In genomic region chr1:88799789-88800188, GRCm38 (mm10) we compare ENCODE assay signal across 22 mouse cellular contexts.
DNase-seq lines count a peak whose midpoint lies in the region; ATAC-seq lines count a peak whose summit lies in the region.
"Had no signal": no experiment of that assay in that cellular context is flagged by ENCODE, and none has a peak within 500 bp of the region (broad histone marks: within the 10 kb centered on the region; RNA-seq: fewer than 3 reads in every experiment).

No protein-coding gene starts in this region.

- no peak for DNase-seq in heart, embryonic 10.5 days (ENCODE audit: low spot score)
- DNase-seq in heart, adult 8-10 months (ENCODE audit: low spot score) = no peak
- peak; percentile 67 for DNase-seq in retina, postnatal 1 day
- DNase-seq in retina, embryonic 14.5 days (ENCODE audit: low spot score) = no peak
- DNase-seq in embryonic facial prominence, embryonic 10.5 days (ENCODE audit: low spot score) = no peak
- no peak for DNase-seq in neural tube, embryonic 11.5 days (ENCODE audit: low spot score)
- no peak for DNase-seq in kidney, adult 8-10 months
- DNase-seq in frontal cortex, adult 2 months (ENCODE audit: extremely low spot score in 1 of 2, low spot score in 1 of 2) = no peak
- DNase-seq: adrenal gland, postnatal 36 days; cerebellum, adult 2 months; gastrocnemius, postnatal 14 days; left cerebral cortex, postnatal 4 days; lung, embryonic 14.5 days; right cerebral cortex, adult 18-20 months; thymus, postnatal 25 days had no signal

- H3K4me3 ChIP-seq in heart, embryonic 10.5 days = no peak overlapping the region
- H3K4me3 ChIP-seq in embryonic facial prominence, embryonic 10.5 days = no peak overlapping the region
- H3K4me3 ChIP-seq in neural tube, embryonic 11.5 days (ENCODE audit: low read depth, low read length) = no peak overlapping the region
- H3K4me3 ChIP-seq: embryonic facial prominence, embryonic 15.5 days; heart, embryonic 12.5 days; intestine, embryonic 15.5 days; stomach, embryonic 15.5 days had no signal

- no peak overlapping the region for H3K4me2 ChIP-seq in neural tube, embryonic 11.5 days (ENCODE audit: low read depth)
- H3K4me2 ChIP-seq: embryonic facial prominence, embryonic 15.5 days; heart, embryonic 12.5 days; intestine, embryonic 15.5 days; liver, embryonic 11.5 days; lung, embryonic 14.5 days; stomach, embryonic 15.5 days had no signal

- peaks cover 25% of the 10 kb centered on the region for H3K4me1 ChIP-seq in heart, embryonic 10.5 days
- H3K4me1 ChIP-seq in embryonic facial prominence, embryonic 10.5 days = peaks cover 34% of the 10 kb centered on the region
- 0 out of 2 replicates have a peak, but pooled peaks cover 2% of the 10 kb centered on the region for H3K4me1 ChIP-seq in neural tube, embryonic 11.5 days (ENCODE audit: control insufficient read depth, insufficient read depth, low read length)

- H3K27me3 ChIP-seq in heart, embryonic 10.5 days (ENCODE audit: insufficient read depth, poor library complexity, severe bottlenecking) = no peaks in the 10 kb centered on the region
- no peaks in the 10 kb centered on the region for H3K27me3 ChIP-seq in embryonic facial prominence, embryonic 10.5 days (replicated peaks; ENCODE audit: low read depth, poor library complexity, severe bottlenecking)
- no peaks in the 10 kb centered on the region for H3K27me3 ChIP-seq in neural tube, embryonic 11.5 days (ENCODE audit: control insufficient read depth, insufficient read depth, low read length)
- H3K27me3 ChIP-seq: embryonic facial prominence, embryonic 15.5 days; heart, embryonic 12.5 days; intestine, embryonic 15.5 days; stomach, embryonic 15.5 days had no signal

- no peaks in the 10 kb centered on the region for H3K9me3 ChIP-seq in heart, embryonic 10.5 days
- 0 out of 2 replicates have a peak, but pooled peaks cover 8% of the 10 kb centered on the region for H3K9me3 ChIP-seq in embryonic facial prominence, embryonic 10.5 days
- H3K9me3 ChIP-seq in neural tube, embryonic 11.5 days (ENCODE audit: control insufficient read depth, low read length) = no peaks in the 10 kb centered on the region
- H3K9me3 ChIP-seq: embryonic facial prominence, embryonic 15.5 days; intestine, embryonic 15.5 days; stomach, embryonic 15.5 days had no signal

- H3K27ac ChIP-seq in heart, embryonic 10.5 days = peak overlapping the region; percentile 62
- H3K27ac ChIP-seq in embryonic facial prominence, embryonic 10.5 days (replicated peaks) = peak overlapping the region; percentile 60; the same call in 1 of the 2 replicates
- no peak overlapping the region for H3K27ac ChIP-seq in neural tube, embryonic 11.5 days (ENCODE audit: low read depth, low read length)
- H3K27ac ChIP-seq: intestine, embryonic 15.5 days; kidney, postnatal 0 days had no signal

- ATAC-seq in neural tube, embryonic 11.5 days (ENCODE audit: insufficient read depth, low FRiP score, low TSS enrichment) = peak; percentile 45; the same call in 1 of the 2 replicates
- ATAC-seq: forebrain, embryonic 16.5 days had no signal

- no peak overlapping the region for H3K9ac ChIP-seq in neural tube, embryonic 11.5 days (ENCODE audit: low read length)
- H3K9ac ChIP-seq: embryonic facial prominence, embryonic 15.5 days; heart, embryonic 12.5 days; intestine, embryonic 15.5 days; lung, embryonic 14.5 days; stomach, embryonic 15.5 days had no signal

- 32% methylated on average over 8 of the region's 8 CpGs for WGBS in heart, embryonic 10.5 days
- WGBS in embryonic facial prominence, embryonic 10.5 days = 46% methylated on average over 8 of the region's 8 CpGs
- 33% methylated on average over 8 of the region's 8 CpGs for WGBS in neural tube, embryonic 11.5 days

- H3K36me3 ChIP-seq in heart, embryonic 10.5 days = no peaks in the 10 kb centered on the region
- H3K36me3 ChIP-seq in embryonic facial prominence, embryonic 10.5 days (replicated peaks) = no peaks in the 10 kb centered on the region
- no peaks in the 10 kb centered on the region for H3K36me3 ChIP-seq in neural tube, embryonic 11.5 days (ENCODE audit: control insufficient read depth, insufficient read depth, low read length)
- H3K36me3 ChIP-seq: embryonic facial prominence, embryonic 15.5 days; heart, embryonic 12.5 days; intestine, embryonic 15.5 days; stomach, embryonic 15.5 days had no signal
